Mouse (Mus musculus): ENCODE data around the gene Syt7.

GRCm38 (mm10) chr19:10502571-10502970 is 113.7 kb downstream of the Syt7 start:
- TF ChIP-seq POLR2A (IDR thresholded peaks at IDR 0.05; ENCODE audit: insufficient read depth, low read length) = no peak
- no peak for TF ChIP-seq EP300 (IDR thresholded peaks at IDR 0.05; ENCODE audit: insufficient read depth, low read depth, low read length)
